Mouse (Mus musculus) kidney, postnatal 0 days (tissue): ENCODE measurements at regions not wholly inside any gene's neighbourhood (a gene's known extent, or its start where the extent isn't known, plus 50 kb on each side); places are given as distances from the start of the nearest gene placed in this dataset.

Experiments used
- ATAC-seq: fragments of 200-750 bp; cut with Nextera tagmentation; replicated peaks from 2 replicates; pipeline ENCODE4 v1.8.0; 2017; ENCODE audit warnings: low read depth, moderate number of reproducible peaks, moderate TSS enrichment, moderate library complexity; ENCODE audit not compliant: low FRiP score
- DNase-seq: peaks from one replicate; pipeline ENCODE4 v3.0.0-alpha.2; 2016; ENCODE audit warnings: low spot score
- H3K27ac ChIP-seq: fragments of 300-500 bp; sonication (generic); 2 replicates; pipeline ENCODE4 v1.5.1; 2014; ENCODE audit warnings: mild to moderate bottlenecking
- H3K27me3 ChIP-seq: fragments of 300-500 bp; sonication (generic); 2 replicates; pipeline ENCODE4 v1.6.1; 2014; ENCODE audit warnings: low read length, mixed read lengths; ENCODE audit not compliant: insufficient read depth
- H3K36me3 ChIP-seq: fragments of 300-500 bp; sonication (generic); 2 replicates; pipeline ENCODE4 v1.6.1; 2014; ENCODE audit warnings: low read length, mixed read lengths; ENCODE audit not compliant: insufficient read depth
- H3K4me1 ChIP-seq: fragments of 300-500 bp; sonication (generic); replicated peaks from 2 replicates; pipeline ENCODE4 v1.6.1; 2014; ENCODE audit warnings: antibody characterized with exemption, low read length, mixed read lengths; ENCODE audit not compliant: insufficient read depth
- H3K4me2 ChIP-seq: fragments of 300-500 bp; sonication (generic); 2 replicates; pipeline ENCODE4 v1.6.1; 2014; ENCODE audit warnings: mild to moderate bottlenecking, low read length, moderate library complexity, mixed read lengths
- H3K4me3 ChIP-seq: fragments of 300-500 bp; sonication (generic); replicated peaks from 2 replicates; pipeline ENCODE4 v1.5.1; 2014; ENCODE audit warnings: low read depth, low read length
- H3K9ac ChIP-seq: fragments of 300-500 bp; sonication (generic); 2 replicates; pipeline ENCODE4 v1.6.1; 2014; ENCODE audit warnings: low read depth, low read length
- H3K9me3 ChIP-seq: fragments of 300-500 bp; sonication (generic); replicated peaks from 2 replicates; pipeline ENCODE4 v1.6.1; 2016; ENCODE audit warnings: low read length, inconsistent platforms, mixed read lengths
- CTCF ChIP-seq: IDR thresholded peaks from 2 replicates; pipeline ENCODE4 v1.5.1; 2016; ENCODE audit warnings: antibody characterized with exemption, low read depth, mild to moderate bottlenecking, moderate library complexity
- WGBS: fragments of 180-500 bp; shearing (Covaris S2); extraction: QIAGEN DNeasy Blood & Tissue Kit; methylation state at CpG from one replicate; pipeline ENCODE4 v1.1.7; 2014; 5-methylcytosine and 5-hydroxymethylcytosine counted together

DNA sequence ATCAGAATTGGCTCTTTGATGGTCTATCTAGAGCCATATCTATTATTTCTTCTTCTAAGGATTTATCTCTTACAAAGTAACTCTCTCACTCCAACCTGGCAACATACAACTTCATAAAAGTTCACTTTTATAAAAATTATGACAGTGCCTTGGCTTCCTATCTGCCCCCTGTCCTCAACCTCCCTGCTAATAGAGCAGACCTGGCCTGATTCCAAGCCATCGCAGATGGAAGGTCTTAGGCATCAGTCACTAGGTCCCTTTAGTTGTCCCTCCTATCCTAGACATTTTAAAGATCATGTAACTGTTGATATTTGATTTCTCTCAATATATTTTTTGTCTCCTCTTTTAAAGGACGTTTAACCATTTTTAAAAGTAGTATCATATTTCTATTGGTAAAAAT lies 1974.3 kb upstream of the Slc39a10 start:
- ATAC-seq (no peak), DNase-seq (no peak)
- H3K9me3 ChIP-seq = no peaks in the 10 kb centered on the region
- H3K4me3 ChIP-seq = no peak overlapping the region
- H3K27me3 ChIP-seq = no peaks in the 10 kb centered on the region
- 73% methylated on average over 2 of the region's 2 CpGs for WGBS
- no peak for TF ChIP-seq CTCF
- H3K27ac ChIP-seq = no peak overlapping the region
- H3K9ac ChIP-seq = no peak overlapping the region
- H3K4me1 ChIP-seq = no peaks in the 10 kb centered on the region
- no peaks in the 10 kb centered on the region for H3K36me3 ChIP-seq
- H3K4me2 ChIP-seq = no peak overlapping the region

DNA sequence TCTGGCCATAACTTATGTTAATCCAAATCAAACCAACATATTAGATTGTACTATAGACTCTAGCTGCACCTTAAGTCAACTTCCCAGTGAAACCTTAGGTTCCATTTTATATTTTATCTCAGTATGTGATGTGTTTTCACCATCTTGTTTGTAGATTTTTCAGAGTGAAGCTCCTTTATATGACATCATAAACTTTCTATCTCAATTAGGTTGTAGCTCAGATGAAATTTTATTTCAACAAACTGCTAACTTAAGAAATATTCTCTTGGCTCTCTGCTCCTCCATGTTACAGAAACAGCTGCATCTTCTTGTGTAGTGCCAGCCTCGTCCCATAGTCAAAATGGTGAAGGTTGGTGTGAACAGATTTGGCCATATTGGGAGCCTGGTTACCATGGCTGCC lies 1988.7 kb upstream of the Slc39a10 start:
- ATAC-seq (no peak), DNase-seq (peak; percentile 75)
- Histone ChIP-seq H3K36me3 (no peaks in the 10 kb centered on the region), H3K4me3 (no peak overlapping the region), H3K9me3 (no peaks in the 10 kb centered on the region), H3K9ac (no peak overlapping the region), H3K4me1 (no peaks in the 10 kb centered on the region), H3K4me2 (no peak overlapping the region), H3K27ac (no peak overlapping the region), H3K27me3 (no peaks in the 10 kb centered on the region)
- WGBS = 66% methylated on average over 1 of the region's 1 CpGs
- no peak for TF ChIP-seq CTCF

DNA sequence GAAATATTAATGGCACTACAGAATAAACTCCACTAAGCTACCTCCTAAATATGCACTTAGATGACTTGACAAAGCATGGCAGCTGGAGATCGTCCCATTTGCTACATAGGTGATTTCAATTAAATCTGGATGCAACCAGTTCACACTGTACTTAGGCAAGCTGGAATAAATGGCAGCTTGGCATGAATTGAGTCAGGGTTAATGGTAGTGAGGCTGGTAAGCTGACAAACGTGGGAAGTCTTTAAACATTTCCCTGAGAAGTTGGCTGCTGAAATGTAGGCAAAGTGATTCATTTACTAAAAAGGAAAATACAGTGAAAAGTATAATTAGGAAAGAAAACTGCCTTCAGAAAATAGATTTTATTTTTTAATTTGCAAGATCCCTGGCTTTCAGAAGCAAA lies 2000.9 kb upstream of the Slc39a10 start:
- Histone ChIP-seq H3K4me3 (no peak overlapping the region), H3K27ac (no peak overlapping the region), H3K27me3 (no peaks in the 10 kb centered on the region), H3K4me2 (no peak overlapping the region), H3K36me3 (no peaks in the 10 kb centered on the region), H3K4me1 (no peaks in the 10 kb centered on the region), H3K9ac (no peak overlapping the region), H3K9me3 (no peaks in the 10 kb centered on the region)
- no peak for TF ChIP-seq CTCF
- DNase-seq (no peak), ATAC-seq (no peak)
- WGBS = 33% methylated on average over 2 of the region's 2 CpGs

DNA sequence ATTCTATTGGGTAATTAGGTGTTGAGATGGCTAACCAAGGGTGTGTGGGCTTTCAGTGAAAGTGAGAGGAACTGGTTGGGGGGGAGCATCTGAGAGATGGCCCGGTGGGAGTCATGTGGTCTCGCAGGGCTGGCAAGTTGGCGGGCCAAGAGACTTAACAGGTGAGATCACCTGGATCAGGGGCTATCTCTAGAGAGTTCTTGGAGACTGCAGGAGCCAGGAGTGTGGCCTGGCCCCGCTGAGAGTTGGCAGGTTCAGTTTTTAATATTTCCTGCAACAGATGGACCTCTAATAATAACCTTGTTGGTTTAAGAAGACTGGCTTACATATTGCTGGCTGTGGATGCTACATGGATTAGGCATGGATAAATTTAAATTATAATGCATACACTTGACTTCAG lies 1984.0 kb upstream of the Tmeff2 start:
- Histone ChIP-seq H3K4me1 (no peaks in the 10 kb centered on the region), H3K4me2 (no peak overlapping the region), H3K27me3 (no peaks in the 10 kb centered on the region), H3K36me3 (no peaks in the 10 kb centered on the region), H3K4me3 (no peak overlapping the region), H3K9me3 (no peaks in the 10 kb centered on the region), H3K27ac (no peak overlapping the region), H3K9ac (no peak overlapping the region)
- WGBS = 87% methylated on average over 4 of the region's 4 CpGs
- DNase-seq (no peak), ATAC-seq (no peak)
- TF ChIP-seq CTCF = no peak

DNA sequence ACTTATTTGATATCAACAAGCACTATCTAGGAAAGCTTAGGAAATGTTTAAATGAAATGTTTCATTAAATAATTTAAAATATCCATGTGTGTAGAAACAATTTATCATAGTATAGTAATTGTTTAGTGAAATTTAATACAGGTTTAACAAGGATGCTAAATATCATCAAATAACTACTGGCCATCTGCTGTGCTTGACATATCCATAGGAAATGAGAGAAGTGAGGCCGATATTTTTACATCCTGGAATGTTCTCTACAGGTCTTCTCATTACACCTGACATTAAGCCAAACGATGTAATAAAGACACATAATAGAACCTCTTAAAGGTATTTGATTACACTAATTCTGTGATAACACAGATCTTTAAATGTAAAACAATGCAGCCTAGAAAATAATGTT lies 1957.3 kb upstream of the Tmeff2 start:
- DNase-seq (no peak), ATAC-seq (no peak)
- no peak overlapping the region for H3K9ac ChIP-seq
- no peaks in the 10 kb centered on the region for H3K4me1 ChIP-seq
- H3K4me3 ChIP-seq = no peak overlapping the region
- TF ChIP-seq CTCF = no peak
- no peaks in the 10 kb centered on the region for H3K36me3 ChIP-seq
- H3K9me3 ChIP-seq = no peaks in the 10 kb centered on the region
- no peaks in the 10 kb centered on the region for H3K27me3 ChIP-seq
- no peak overlapping the region for H3K4me2 ChIP-seq
- 77% methylated on average over 2 of the region's 2 CpGs for WGBS
- no peak overlapping the region for H3K27ac ChIP-seq

DNA sequence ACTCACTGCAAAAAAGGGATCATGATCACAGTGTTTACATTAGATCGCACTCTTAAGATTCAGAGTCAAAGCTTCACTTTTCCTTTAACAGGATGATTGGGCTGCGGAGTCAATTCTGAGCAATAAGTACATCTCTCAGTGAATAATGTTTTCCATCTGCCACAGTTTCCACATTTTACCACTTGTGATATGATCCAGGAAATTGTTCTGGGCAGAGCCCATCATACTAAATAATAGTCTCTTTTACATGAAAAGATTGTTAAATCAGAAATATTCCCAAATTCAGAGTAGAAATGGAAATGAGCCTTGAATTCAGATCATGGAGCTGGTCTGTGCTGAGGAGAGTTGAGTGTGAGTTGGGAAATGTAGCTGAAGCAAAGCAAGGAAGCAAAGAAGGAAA lies 1956.6 kb upstream of the Tmeff2 start:
- H3K9ac ChIP-seq = no peak overlapping the region
- no peak overlapping the region for H3K4me2 ChIP-seq
- no peak overlapping the region for H3K27ac ChIP-seq
- H3K4me1 ChIP-seq = no peaks in the 10 kb centered on the region
- no peak overlapping the region for H3K4me3 ChIP-seq
- 88% methylated on average over 2 of the region's 2 CpGs for WGBS
- DNase-seq (no peak), ATAC-seq (no peak)
- TF ChIP-seq CTCF = no peak
- no peaks in the 10 kb centered on the region for H3K9me3 ChIP-seq
- H3K36me3 ChIP-seq = no peaks in the 10 kb centered on the region
- no peaks in the 10 kb centered on the region for H3K27me3 ChIP-seq
